Mouse (Mus musculus) forebrain, postnatal 0 days (tissue): ENCODE data around the gene Arl4c. TPM values are rescaled to one million over a fixed set of nuclear protein-coding genes. Genes with fewer than 3 reads are reported as not detected.

Experiments
- ATAC-seq: fragments of 200-750 bp; cut with Nextera tagmentation; 2 replicates; pipeline ENCODE4 v1.8.0; 2017; ENCODE audit warnings: mild to moderate bottlenecking, moderate library complexity
- DNase-seq: peaks from one replicate; pipeline ENCODE4 v3.0.0-alpha.2; 2015
- H3K27ac ChIP-seq: fragments of 300-500 bp; sonication (generic); 2 replicates; pipeline ENCODE4 v1.5.1; 2014; ENCODE audit warnings: low read depth, mild to moderate bottlenecking, antibody characterized with exemption, low read length, moderate library complexity, mixed read lengths
- H3K27me3 ChIP-seq: fragments of 300-500 bp; sonication (generic); 2 replicates; pipeline ENCODE4 v1.6.1; 2014; ENCODE audit warnings: mild to moderate bottlenecking, low read length, mixed read lengths; ENCODE audit not compliant: insufficient read depth
- H3K36me3 ChIP-seq: fragments of 300-500 bp; sonication (generic); 2 replicates; pipeline ENCODE4 v1.6.1; 2014; ENCODE audit warnings: mild to moderate bottlenecking, moderate library complexity; ENCODE audit not compliant: insufficient read depth
- H3K4me1 ChIP-seq: fragments of 300-500 bp; sonication (generic); 2 replicates; pipeline ENCODE4 v1.6.1; 2014; ENCODE audit warnings: antibody characterized with exemption; ENCODE audit not compliant: insufficient read depth
- H3K4me2 ChIP-seq: fragments of 300-500 bp; sonication (generic); 2 replicates; pipeline ENCODE4 v1.6.1; 2014; ENCODE audit warnings: low read depth, mild to moderate bottlenecking, moderate library complexity
- H3K4me3 ChIP-seq: fragments of 300-500 bp; sonication (generic); 2 replicates; pipeline ENCODE4 v1.5.1; 2014; ENCODE audit warnings: low read depth, low read length, mixed read lengths
- H3K9ac ChIP-seq: fragments of 300-500 bp; sonication (generic); 2 replicates; pipeline ENCODE4 v1.6.1; 2014; ENCODE audit warnings: mild to moderate bottlenecking
- H3K9me3 ChIP-seq: fragments of 300-500 bp; sonication (generic); 2 replicates; pipeline ENCODE4 v1.6.1; 2016; ENCODE audit warnings: low read length
- CTCF ChIP-seq: sonication (generic); IDR thresholded peaks from 2 replicates; pipeline ENCODE4 v1.5.1; 2016; ENCODE audit warnings: antibody characterized with exemption, control low read depth, low read depth
- whole genome bisulfite sequencing: fragments of 180-500 bp; shearing (Covaris S2); extraction: QIAGEN DNeasy Blood & Tissue Kit; methylation state at CpG from one replicate; pipeline ENCODE4 v1.1.7; 2014; 5-methylcytosine and 5-hydroxymethylcytosine counted together
- polyA plus RNA-seq: library from polyadenylated mRNA; unstranded; fragments of >200 nt; fragmentation: Nextera tagmentation; extraction: Ambion mirVana; gene quantifications from 2 replicates; pipeline ENCODE4 v1.2.1, GENCODE M21; 2015
- total RNA-seq: library from RNA; depleted of rRNA; stranded (reverse); fragments of >200 nt; gene quantifications from 2 replicates; pipeline ENCODE4 v1.2.3, GENCODE M21; 2014

Gene Arl4c
- total and polyA plus RNA-seq, 2 experiments from 2014 or later, result 40.2 to 106 TPM

DNA sequence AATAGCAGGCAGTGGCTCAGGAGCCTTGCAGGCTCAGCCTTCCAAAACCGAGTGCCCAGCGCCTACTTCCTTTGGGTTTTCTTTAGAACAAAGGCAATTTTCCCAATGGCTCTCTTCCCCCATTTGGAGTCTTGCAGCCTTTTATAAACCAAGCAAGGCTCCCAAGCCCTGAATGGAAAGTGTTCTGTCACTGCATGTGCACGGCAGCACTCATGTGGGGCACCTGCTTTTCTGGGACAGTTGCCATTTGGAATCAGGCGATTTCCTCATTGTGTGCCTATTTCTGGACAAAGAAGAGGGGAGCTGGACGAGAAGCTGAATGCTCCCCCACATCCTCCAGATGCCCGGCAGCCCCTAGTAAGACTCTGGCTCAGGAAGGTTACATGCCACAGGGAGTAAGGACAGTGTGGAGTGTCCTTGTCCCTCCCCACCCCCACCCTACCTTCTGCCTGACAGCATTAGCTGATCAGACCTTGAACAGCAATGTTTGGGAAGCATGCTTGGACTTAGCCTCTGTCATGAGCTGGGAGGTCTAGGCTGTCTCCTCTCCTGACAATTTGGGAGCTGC, 43.6 kb downstream of the Arl4c start:
- Histone ChIP-seq H3K27ac (peak overlapping the region; percentile 64), H3K4me1 (0 out of 2 replicates have a peak, but pooled peaks cover 3% of the 10 kb centered on the region), H3K9ac (no peak overlapping the region), H3K9me3 (no peaks in the 10 kb centered on the region), H3K4me3 (no peak overlapping the region), H3K4me2 (no peak overlapping the region), H3K36me3 (no peaks in the 10 kb centered on the region), H3K27me3 (no peaks in the 10 kb centered on the region)
- TF ChIP-seq CTCF, result no peak
- 11% methylated on average over 6 of the region's 6 CpGs for WGBS
- DNase-seq (peak; percentile 80), ATAC-seq (peak; percentile 82)

DNA sequence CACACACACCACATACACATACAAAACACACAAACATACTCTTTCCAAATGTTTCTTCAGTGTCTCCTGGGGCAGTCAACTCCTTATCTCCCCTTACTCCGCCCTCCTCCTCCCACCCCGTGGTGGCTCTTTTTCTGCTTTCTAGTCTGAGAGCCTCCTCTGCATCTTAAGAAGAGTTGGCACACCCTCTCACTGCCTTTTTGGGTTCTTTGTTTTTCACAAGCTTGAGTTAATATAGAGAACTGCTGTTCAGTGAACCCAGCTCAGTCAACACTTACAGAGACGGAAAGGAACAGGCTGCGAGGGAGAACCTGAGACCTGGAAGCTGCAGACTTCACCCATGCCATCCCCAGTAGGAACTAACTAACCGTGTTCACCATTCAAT, 45.9 kb downstream of the Arl4c start:
- H3K27me3 ChIP-seq, result no peaks in the 10 kb centered on the region
- no peak overlapping the region for H3K4me2 ChIP-seq
- no peaks in the 10 kb centered on the region for H3K9me3 ChIP-seq
- H3K4me1 ChIP-seq, result 0 out of 2 replicates have a peak, but pooled peaks cover 3% of the 10 kb centered on the region
- H3K4me3 ChIP-seq, result no peak overlapping the region
- H3K27ac ChIP-seq, result no peak overlapping the region
- H3K36me3 ChIP-seq, result no peaks in the 10 kb centered on the region
- TF ChIP-seq CTCF, result no peak
- ATAC-seq (no peak), DNase-seq (no peak)
- H3K9ac ChIP-seq, result no peak overlapping the region
- 58% methylated on average over 5 of the region's 5 CpGs for WGBS

DNA sequence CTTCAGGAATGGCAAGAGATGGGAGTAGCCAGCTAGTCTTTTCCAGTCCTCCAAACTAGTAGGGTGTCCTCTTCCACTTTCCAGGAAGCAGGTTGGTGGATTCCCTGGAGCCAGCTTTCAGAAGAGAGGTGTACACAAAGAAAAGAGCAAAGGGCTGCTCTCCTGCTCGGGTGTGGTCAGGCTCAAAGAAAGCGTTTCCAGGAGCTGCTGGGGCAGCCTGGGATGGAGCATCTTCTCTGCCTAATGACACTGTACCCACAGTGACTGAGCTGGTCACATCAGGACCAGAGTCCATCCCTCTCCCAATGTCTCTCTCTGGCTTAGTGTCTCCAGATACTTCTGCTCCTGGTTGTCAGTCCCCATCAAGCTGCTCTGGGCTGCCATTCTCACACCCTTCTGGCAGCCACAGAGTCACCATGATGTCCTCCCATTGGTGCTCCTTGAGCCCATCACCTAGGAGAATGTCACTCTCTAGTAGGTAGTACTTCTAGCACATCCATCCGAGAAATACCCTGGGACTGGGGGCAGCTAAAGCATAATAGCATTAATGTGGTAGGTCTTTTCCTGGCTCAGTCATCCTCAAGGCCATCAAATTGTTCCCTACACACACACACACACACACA, 46.4 kb downstream of the Arl4c start:
- Histone ChIP-seq H3K27ac (no peak overlapping the region), H3K4me2 (no peak overlapping the region), H3K9me3 (no peaks in the 10 kb centered on the region), H3K4me3 (no peak overlapping the region), H3K36me3 (no peaks in the 10 kb centered on the region), H3K4me1 (0 out of 2 replicates have a peak, but pooled peaks cover 3% of the 10 kb centered on the region), H3K27me3 (no peaks in the 10 kb centered on the region), H3K9ac (no peak overlapping the region)
- TF ChIP-seq CTCF, result no peak
- 87% methylated on average over 3 of the region's 3 CpGs for WGBS
- ATAC-seq (no peak), DNase-seq (no peak)

DNA sequence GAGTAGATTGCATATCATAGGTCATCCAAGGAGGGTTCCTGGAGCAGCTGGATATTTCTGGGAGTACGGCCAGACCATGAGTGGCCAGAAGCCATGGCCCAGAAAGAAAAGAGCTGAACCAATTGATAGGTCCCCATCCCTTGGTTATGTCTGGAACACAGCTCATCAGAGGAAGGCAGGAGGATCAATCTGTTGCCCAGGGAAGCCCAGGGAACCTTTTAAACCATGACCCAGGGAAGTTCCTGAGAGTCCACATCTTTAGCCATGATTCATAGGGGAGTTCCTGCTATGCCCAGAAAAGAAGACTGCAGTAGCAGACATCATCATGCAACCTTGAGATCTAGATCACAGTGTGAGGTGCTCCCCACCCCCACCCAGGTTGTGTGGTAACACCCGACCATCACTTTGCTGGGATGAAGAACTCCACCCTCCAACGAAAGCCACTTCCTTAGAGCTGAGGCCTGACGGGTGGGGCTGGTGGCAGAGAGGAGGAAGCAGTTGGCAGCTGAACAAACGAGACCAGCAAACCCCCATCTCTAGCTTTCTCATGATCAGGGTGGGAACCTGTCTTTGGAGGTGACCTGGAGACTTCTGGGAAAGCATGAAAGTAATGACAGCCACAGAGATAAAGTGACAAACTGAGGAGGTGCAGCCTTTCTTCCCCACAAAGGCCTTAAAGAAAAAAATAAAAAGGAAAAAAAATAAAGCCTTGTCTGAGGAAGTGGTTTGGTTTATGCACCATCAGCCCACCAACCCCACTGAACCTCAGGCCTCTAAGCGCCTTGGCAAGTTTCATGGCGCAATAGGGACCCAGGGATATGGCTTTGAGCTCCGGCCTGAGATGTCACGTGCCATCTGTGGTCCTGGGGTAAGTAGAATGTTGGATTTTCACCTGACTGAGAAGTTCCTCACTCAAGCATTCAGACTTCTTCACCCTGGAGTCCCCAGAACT, 47.2 kb downstream of the Arl4c start:
- Histone ChIP-seq H3K27me3 (no peaks in the 10 kb centered on the region), H3K4me2 (no peak overlapping the region), H3K27ac (no peak overlapping the region), H3K9me3 (no peaks in the 10 kb centered on the region), H3K36me3 (no peaks in the 10 kb centered on the region), H3K4me1 (0 out of 2 replicates have a peak, but pooled peaks cover 3% of the 10 kb centered on the region), H3K9ac (no peak overlapping the region), H3K4me3 (no peak overlapping the region)
- DNase-seq, result no peak
- no peak for ATAC-seq
- TF ChIP-seq CTCF, result no peak
- WGBS, result 84% methylated on average over 9 of the region's 9 CpGs

DNA sequence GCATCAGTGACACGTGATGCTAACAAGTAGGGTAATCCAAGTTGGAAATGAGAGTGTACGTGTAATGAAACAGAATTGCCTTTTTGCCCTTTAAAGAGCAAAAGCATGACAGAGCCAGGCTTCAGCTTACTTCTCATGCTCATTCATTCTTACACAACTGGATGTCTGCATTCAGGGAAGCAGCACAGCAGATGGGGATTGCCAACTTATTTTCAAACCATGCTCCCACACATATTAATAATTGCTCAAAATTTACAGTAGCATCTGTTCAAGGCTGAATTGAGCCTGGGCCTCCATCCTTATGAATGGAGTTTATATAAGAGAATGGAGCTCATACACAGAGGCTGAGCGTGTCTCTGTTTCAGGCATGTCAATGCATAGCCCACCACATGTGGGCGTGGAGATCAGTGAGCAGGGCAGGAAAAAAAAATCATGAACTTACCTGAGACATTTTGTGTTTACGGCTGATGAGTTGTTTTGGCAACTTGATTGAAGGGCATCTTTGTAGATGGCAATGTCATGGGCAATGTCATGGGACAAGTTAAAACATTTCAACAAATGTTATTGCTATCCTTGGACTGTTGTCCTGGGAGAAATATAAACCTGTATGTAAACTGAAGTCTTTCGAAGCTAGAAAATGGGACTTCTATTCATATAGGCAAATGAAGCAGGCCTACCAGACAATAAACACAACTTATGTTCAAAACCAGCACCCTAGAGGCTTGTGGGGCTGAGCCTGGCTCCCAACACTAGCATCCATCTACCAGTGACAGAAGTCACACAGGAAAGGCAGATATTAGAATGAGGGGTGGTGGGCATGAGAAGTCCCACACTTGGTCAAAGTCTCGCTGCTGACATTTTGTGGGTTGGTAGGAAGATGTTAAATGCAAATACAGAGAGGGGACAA, 48.2 kb downstream of the Arl4c start:
- Histone ChIP-seq H3K36me3 (no peaks in the 10 kb centered on the region), H3K4me2 (no peak overlapping the region), H3K4me1 (0 out of 2 replicates have a peak, but pooled peaks cover 3% of the 10 kb centered on the region), H3K9ac (no peak overlapping the region), H3K9me3 (no peaks in the 10 kb centered on the region), H3K27me3 (no peaks in the 10 kb centered on the region), H3K4me3 (no peak overlapping the region), H3K27ac (no peak overlapping the region)
- ATAC-seq (no peak), DNase-seq (no peak)
- WGBS, result 86% methylated on average over 7 of the region's 7 CpGs
- no peak for TF ChIP-seq CTCF

DNA sequence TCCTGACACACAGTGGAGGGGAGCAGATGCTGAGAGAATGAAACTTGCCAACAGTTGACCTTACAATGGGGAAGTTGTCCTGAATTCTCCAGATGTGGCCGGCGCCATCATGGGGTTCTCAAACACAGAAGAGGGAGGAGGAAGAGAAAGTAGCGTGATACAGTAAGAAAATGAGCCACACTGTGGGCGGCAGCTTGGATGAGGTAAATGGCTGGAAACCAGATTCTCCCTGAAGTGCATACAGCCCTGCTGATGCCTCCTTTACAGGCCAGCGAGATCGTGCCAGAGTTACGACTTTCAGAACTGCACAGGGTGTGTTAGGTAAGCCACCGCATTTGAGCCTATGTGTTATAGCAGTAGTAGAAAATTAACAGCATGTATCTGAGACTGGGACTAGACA, 49.3 kb downstream of the Arl4c start:
- H3K4me2 ChIP-seq, result no peak overlapping the region
- H3K9ac ChIP-seq, result no peak overlapping the region
- no peak for TF ChIP-seq CTCF
- H3K4me1 ChIP-seq, result 0 out of 2 replicates have a peak, but pooled peaks cover 3% of the 10 kb centered on the region
- DNase-seq, result no peak
- no peaks in the 10 kb centered on the region for H3K36me3 ChIP-seq
- no peak overlapping the region for H3K4me3 ChIP-seq
- no peak for ATAC-seq
- H3K27ac ChIP-seq, result no peak overlapping the region
- no peaks in the 10 kb centered on the region for H3K9me3 ChIP-seq
- 92% methylated on average over 8 of the region's 8 CpGs for WGBS
- no peaks in the 10 kb centered on the region for H3K27me3 ChIP-seq
